Mouse (Mus musculus) ovary, adult 10 weeks (tissue): ENCODE data around the gene Rbbp5. TPM values are rescaled to one million over a fixed set of nuclear protein-coding genes. Genes with fewer than 3 reads are reported as not detected.

Experiments
- polyA plus RNA-seq: library from polyadenylated mRNA; stranded (reverse); fragments of 350-450 nt; fragmentation: Illumina TruSeq; extraction: RNeasy Lipid Tissue Mini Kit (QIAGEN cat#74804); gene quantifications from one replicate; pipeline ENCODE4 v1.2.3, GENCODE M21; 2014

The Rbbp5 gene
- 60.6 TPM for polyA plus RNA-seq

DNA sequence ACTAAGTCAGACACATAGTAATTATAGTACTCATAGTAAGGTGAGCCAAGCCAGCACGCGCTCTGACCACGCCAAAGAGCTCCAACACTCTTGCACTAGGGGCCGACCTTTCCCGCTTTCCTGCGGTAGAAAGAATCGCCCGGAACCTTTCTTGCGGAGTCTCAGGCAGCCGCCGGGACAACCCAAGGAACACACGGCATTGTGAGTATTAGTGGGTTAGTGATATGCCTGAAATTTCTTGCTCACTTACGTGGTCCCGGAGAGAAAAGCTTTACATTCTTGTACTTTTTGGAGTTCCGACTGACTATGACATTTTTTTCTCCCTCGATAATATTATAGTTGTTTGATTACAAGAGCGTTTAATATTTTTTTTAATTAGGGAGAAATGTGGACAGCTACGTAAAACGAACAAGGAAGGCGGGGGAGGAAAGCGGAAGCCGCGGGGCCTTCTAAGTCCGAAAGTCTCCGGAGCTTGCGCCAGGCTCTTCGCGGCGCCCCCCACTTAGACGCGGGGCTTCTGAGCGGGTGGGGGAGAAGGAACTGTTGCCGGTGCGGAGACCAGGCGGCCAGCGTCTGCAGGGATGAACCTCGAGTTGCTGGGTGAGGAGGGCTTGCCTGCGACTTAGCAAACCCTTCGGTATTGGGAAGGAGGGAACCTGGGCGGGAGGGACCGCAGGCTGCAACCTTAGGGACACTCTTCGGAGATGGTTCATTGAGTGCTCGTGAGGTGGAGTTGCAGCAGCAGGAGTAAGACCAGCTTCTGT, at the start of gene Rbbp5:
Gene Rbbp5, plus strand, starts transcription at position 438 of the 764 bp plus-strand sequence.

DNA sequence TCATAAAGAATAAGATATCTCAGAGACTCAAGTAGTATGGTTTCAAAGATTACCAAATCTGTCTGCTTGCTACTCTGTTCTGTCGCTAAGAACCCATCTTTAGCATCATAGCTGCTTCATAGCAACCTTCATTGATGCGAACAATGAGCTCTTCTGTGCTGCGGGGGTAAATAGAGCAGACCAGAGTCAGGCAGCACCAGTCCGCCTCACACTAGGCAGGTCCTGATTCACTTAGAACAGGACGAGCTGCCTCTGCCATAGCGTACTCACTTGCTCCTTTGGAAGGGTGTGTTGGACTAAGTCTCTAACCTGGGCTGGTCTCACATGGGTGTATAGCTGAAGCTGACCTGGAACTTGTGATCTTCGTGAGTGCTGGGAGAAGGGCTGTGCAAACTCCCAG, 28.9 kb downstream of the Rbbp5 start, which contains the start of gene Tmem81:
Gene Tmem81, plus strand, starts transcription at position 173 of the 400 bp plus-strand sequence.

DNA sequence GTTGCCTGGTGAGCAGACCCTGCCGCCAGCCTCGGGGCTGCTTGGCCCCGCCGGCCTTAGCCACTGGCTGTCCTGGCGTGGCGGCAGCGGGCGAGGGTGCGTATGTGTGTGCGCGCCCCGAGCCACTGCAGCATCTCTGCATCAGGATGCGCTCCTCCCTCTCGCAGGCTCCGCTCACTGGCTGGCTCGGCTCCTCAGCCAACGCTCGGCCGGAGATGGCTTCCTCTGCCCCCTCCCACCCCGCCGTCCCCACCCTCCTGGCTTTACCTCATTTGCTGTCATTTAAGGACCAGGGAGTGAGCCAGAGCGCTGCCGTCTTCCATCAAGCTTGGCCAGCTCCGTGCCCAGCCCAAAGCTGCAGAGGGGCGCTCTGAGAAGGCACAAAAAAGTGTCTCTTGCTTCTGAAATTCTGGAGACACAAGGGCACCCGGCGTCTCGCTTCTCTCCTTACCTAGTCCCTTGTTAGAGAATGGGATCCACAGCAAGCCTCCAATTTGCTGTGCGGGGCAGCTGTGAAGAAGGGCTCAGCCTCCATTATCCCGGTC, 65.7 kb downstream of the Rbbp5 start, which contains the start of gene Cntn2:
Gene Cntn2, minus strand, starts transcription at position 495 of the 545 bp plus-strand sequence.

Other genes with a start within 250 kb of the Rbbp5 start
- not detected for gene Gm10188, start 247.6 kb upstream of the Rbbp5 start, polyA plus RNA-seq
- 0.17 TPM for gene Klhdc8a, start 178.7 kb upstream of the Rbbp5 start, polyA plus RNA-seq
- 1.1 TPM for gene Nuak2, start 161.2 kb upstream of the Rbbp5 start, polyA plus RNA-seq
- 1.2 TPM for gene Tmcc2, start 86.1 kb upstream of the Rbbp5 start, polyA plus RNA-seq
- 28.9 TPM for gene Dstyk, start 59.8 kb upstream of the Rbbp5 start, polyA plus RNA-seq
- 4.8 TPM for gene Tmem81, start 28.9 kb downstream of the Rbbp5 start, polyA plus RNA-seq
- gene Cntn2, start 65.9 kb downstream of the Rbbp5 start, polyA plus RNA-seq = 0.31 TPM